ENCODE assay signal across 17 mouse cellular contexts in the genomic region with DNA sequence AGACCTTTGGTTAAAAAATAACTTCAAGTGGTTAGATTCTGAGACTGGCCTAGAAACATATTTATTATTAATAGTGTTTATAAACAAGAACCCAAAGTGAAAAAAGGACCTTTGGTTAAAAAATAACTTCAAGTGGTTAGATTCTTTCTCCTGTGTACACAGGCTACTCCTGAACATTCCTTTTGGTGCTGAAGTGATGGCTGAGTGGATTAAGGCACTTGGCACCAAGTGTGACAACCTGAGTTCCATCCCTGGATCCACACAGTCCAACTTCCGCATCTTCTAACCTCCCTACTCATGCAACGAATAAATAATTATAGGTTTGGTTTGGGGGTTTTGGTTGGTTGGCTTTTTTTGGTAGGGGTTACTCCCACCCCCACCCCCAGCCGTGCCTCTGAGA. TPM values are rescaled to one million over a fixed set of nuclear protein-coding genes. Genes with fewer than 3 reads are reported as not detected.
DNase-seq lines count a peak whose midpoint lies in the region; ATAC-seq and TF ChIP-seq lines count a peak whose summit lies in the region.
"Had no signal": no experiment of that assay in that cellular context is flagged by ENCODE, and none has a peak within 500 bp of the region (broad histone marks: within the 10 kb centered on the region; RNA-seq: fewer than 3 reads in every experiment).

No protein-coding gene starts in this region.

- peaks cover 45% of the 10 kb centered on the region for H3K36me3 ChIP-seq in lung, embryonic 15.5 days

- H3K9me3 ChIP-seq in lung, embryonic 15.5 days = no peaks in the 10 kb centered on the region
- H3K9me3 ChIP-seq: embryonic facial prominence, embryonic 13.5 days; forebrain, embryonic 12.5 days; heart, embryonic 12.5 days; hindbrain, embryonic 10.5 days had no signal

- DNase-seq in lung, adult 2 months = peak; percentile 33
- DNase-seq in lung, postnatal 14 days = peak; percentile 24
- no peak for DNase-seq in left cerebral cortex, adult 11 months (ENCODE audit: low spot score)
- no peak for DNase-seq in cerebellum, adult 18-20 months
- no peak for DNase-seq in adipocyte (ENCODE audit: low spot score)
- DNase-seq: adrenal gland, adult 8-10 months; cerebellum, adult 11 months; cerebellum, adult 9-10 months; cerebellum, postnatal 25 days; gastrocnemius, postnatal 25 days had no signal

- H3K4me2 ChIP-seq in lung, embryonic 15.5 days = no peak overlapping the region
- H3K4me2 ChIP-seq: embryonic facial prominence, embryonic 13.5 days; forebrain, embryonic 12.5 days; heart, embryonic 12.5 days; hindbrain, embryonic 14.5 days had no signal

- H3K27ac ChIP-seq in lung, embryonic 15.5 days = peak overlapping the region; percentile 86
- H3K27ac ChIP-seq: embryonic facial prominence, embryonic 13.5 days; forebrain, embryonic 12.5 days; hindbrain, embryonic 10.5 days; hindbrain, embryonic 14.5 days had no signal

- no peak for TF ChIP-seq CTCF in lung, adult 2 months (IDR thresholded peaks at IDR 0.05; ENCODE audit: insufficient read depth, low read length)

- H3K9ac ChIP-seq in lung, embryonic 15.5 days = no peak overlapping the region
- H3K9ac ChIP-seq: embryonic facial prominence, embryonic 13.5 days; forebrain, embryonic 12.5 days; heart, embryonic 12.5 days; hindbrain, embryonic 14.5 days had no signal

- H3K4me3 ChIP-seq in lung, adult 2 months (replicated peaks; ENCODE audit: extremely low read depth, low read depth, low read length) = no peak overlapping the region
- H3K4me3 ChIP-seq in lung, embryonic 15.5 days = no peak overlapping the region
- H3K4me3 ChIP-seq: embryonic facial prominence, embryonic 13.5 days; forebrain, embryonic 12.5 days; heart, embryonic 12.5 days; hindbrain, embryonic 10.5 days had no signal

- TF ChIP-seq POLR2A in lung, adult 2 months (IDR thresholded peaks at IDR 0.05; ENCODE audit: borderline replicate concordance, extremely low read depth, low read depth, low read length) = no peak

- WGBS in lung, adult 2 months = 63% methylated on average over 3 of the region's 3 CpGs
- WGBS in lung, embryonic 15.5 days = 50% methylated on average over 3 of the region's 3 CpGs

- no peaks in the 10 kb centered on the region for H3K27me3 ChIP-seq in lung, embryonic 15.5 days
- H3K27me3 ChIP-seq: embryonic facial prominence, embryonic 13.5 days; forebrain, embryonic 12.5 days; heart, embryonic 12.5 days had no signal

- peaks cover 6% of the 10 kb centered on the region for H3K4me1 ChIP-seq in lung, adult 2 months (ENCODE audit: control insufficient read depth, insufficient read depth, low read length)
- peaks cover 3% of the 10 kb centered on the region; the same call in 1 of the 2 replicates for H3K4me1 ChIP-seq in lung, embryonic 15.5 days
- H3K4me1 ChIP-seq: embryonic facial prominence, embryonic 13.5 days; forebrain, embryonic 12.5 days; heart, embryonic 12.5 days; hindbrain, embryonic 10.5 days had no signal

- ATAC-seq in lung, embryonic 15.5 days (ENCODE audit: borderline replicate concordance, extremely low read depth, low FRiP score, low TSS enrichment) = peak; percentile 72; the same call in 1 of the 2 replicates
- ATAC-seq: forebrain, embryonic 16.5 days had no signal

RNA-seq across cellular contexts. Expression of gene Exosc3, which starts 28.7 kb away (rescaled TPM):
- 20.6 and 22.2 TPM in 2 replicates for polyA plus RNA-seq in lung, adult 2 months (2012; rRNA removed)
- polyA plus RNA-seq in lung, embryonic 15.5 days (2015; fragmentation: Nextera tagmentation; extraction: Ambion mirVana) = 82.7 and 82.8 TPM in 2 replicates

RNA-seq across cellular contexts. Expression of gene Dcaf10, which starts 29.4 kb away (rescaled TPM):
- polyA plus RNA-seq in lung, adult 2 months (2012; rRNA removed) = 14.7 and 28.0 TPM in 2 replicates
- 12.5 and 13.2 TPM in 2 replicates for polyA plus RNA-seq in lung, embryonic 15.5 days (2015; fragmentation: Nextera tagmentation; extraction: Ambion mirVana)

RNA-seq across cellular contexts. Expression of gene Slc25a51, which starts 37.3 kb away (rescaled TPM):
- 86.4 and 109 TPM in 2 replicates for polyA plus RNA-seq in lung, adult 2 months (2012; rRNA removed)
- polyA plus RNA-seq in lung, embryonic 15.5 days (2015; fragmentation: Nextera tagmentation; extraction: Ambion mirVana) = 65.7 and 68.1 TPM in 2 replicates

Comparison
In these comparisons a context has a peak if more than half of its experiments do, and no peak if none do; other contexts are left out.
1. DNase-seq: peak in lung, adult 2 months (single experiment) and lung, postnatal 14 days (single experiment); none in left cerebral cortex, adult 11 months (single experiment), cerebellum, adult 18-20 months (0 of 2) and adipocyte (single experiment).